Mouse (Mus musculus) limb, embryonic 11.5 days (tissue): ENCODE measurements around the gene Cyp2w1. TPM values are rescaled to one million over a fixed set of nuclear protein-coding genes. Genes with fewer than 3 reads are reported as not detected.

Source experiments
- ATAC-seq: fragments of 200-750 bp; cut with Nextera tagmentation; 2 replicates; pipeline ENCODE4 v1.8.0; 2017; ENCODE audit warnings: low read depth; ENCODE audit not compliant: insufficient number of reproducible peaks, low FRiP score, low TSS enrichment
- DNase-seq: peaks from one replicate; pipeline ENCODE4 v3.0.0-alpha.2; 2015; ENCODE audit warnings: low spot score
- H3K27ac ChIP-seq: fragments of 300-500 bp; sonication (generic); replicated peaks from 2 replicates; pipeline ENCODE4 v1.5.1; 2014; ENCODE audit warnings: low read depth, mild to moderate bottlenecking, low read length
- H3K27me3 ChIP-seq: fragments of 300-500 bp; sonication (generic); 2 replicates; pipeline ENCODE4 v1.6.1; 2014; ENCODE audit warnings: mild to moderate bottlenecking, low read length, mixed read lengths; ENCODE audit not compliant: control insufficient read depth, insufficient read depth
- H3K36me3 ChIP-seq: fragments of 300-500 bp; sonication (generic); 2 replicates; pipeline ENCODE4 v1.6.1; 2014; ENCODE audit warnings: mild to moderate bottlenecking, low read length, moderate library complexity, mixed read lengths; ENCODE audit not compliant: control insufficient read depth, insufficient read depth
- H3K4me1 ChIP-seq: fragments of 300-500 bp; sonication (generic); 2 replicates; pipeline ENCODE4 v1.6.1; 2014; ENCODE audit warnings: low read length, mixed read lengths; ENCODE audit not compliant: control insufficient read depth, insufficient read depth
- H3K4me2 ChIP-seq: fragments of 300-500 bp; sonication (generic); 2 replicates; pipeline ENCODE4 v1.6.1; 2014; ENCODE audit warnings: low read depth, mild to moderate bottlenecking, moderate library complexity; ENCODE audit not compliant: severe bottlenecking
- H3K4me3 ChIP-seq: fragments of 300-500 bp; sonication (generic); 2 replicates; pipeline ENCODE4 v1.5.1; 2014; ENCODE audit warnings: low read depth, low read length
- H3K9ac ChIP-seq: fragments of 300-500 bp; sonication (generic); 2 replicates; pipeline ENCODE4 v1.6.1; 2014; ENCODE audit warnings: mild to moderate bottlenecking, low read length
- H3K9me3 ChIP-seq: fragments of 300-500 bp; sonication (generic); 2 replicates; pipeline ENCODE4 v1.6.1; 2016; ENCODE audit warnings: low read length; ENCODE audit not compliant: control insufficient read depth
- WGBS: fragments of 180-500 bp; shearing (Covaris S2); extraction: QIAGEN DNeasy Blood & Tissue Kit; methylation state at CpG from one replicate; pipeline ENCODE4 v1.1.7; 2014; 5-methylcytosine and 5-hydroxymethylcytosine counted together
- polyA plus RNA-seq: library from polyadenylated mRNA; unstranded; fragments of >200 nt; fragmentation: Nextera tagmentation; extraction: Ambion mirVana; gene quantifications from 2 replicates; pipeline ENCODE4 v1.2.1, GENCODE M21; 2014

The Cyp2w1 gene
- polyA plus RNA-seq, 1 experiment from 2014 or later = not detected

GRCm38 (mm10) chr5:139379771-139380384 lies 27.5 kb downstream of the Cyp2w1 start:
- H3K27ac ChIP-seq = no peak overlapping the region
- peak; percentile 10; the same call in 1 of the 2 replicates for ATAC-seq
- WGBS = 28% methylated on average over 8 of the region's 8 CpGs

GRCm38 (mm10) chr5:139380385-139381248 lies 28.2 kb downstream of the Cyp2w1 start:
- H3K9me3 ChIP-seq = no peaks in the 10 kb centered on the region
- DNase-seq (peak; percentile 89), ATAC-seq (peak; percentile 76)
- no peak overlapping the region for H3K27ac ChIP-seq
- H3K9ac ChIP-seq = peak overlapping the region; percentile 52
- H3K4me1 ChIP-seq = peaks cover 7% of the 10 kb centered on the region; the same call in 1 of the 2 replicates
- WGBS = 2% methylated on average over 49 of the region's 73 CpGs
- no peaks in the 10 kb centered on the region for H3K36me3 ChIP-seq
- H3K4me3 ChIP-seq = peak overlapping the region; percentile 54
- H3K27me3 ChIP-seq = no peaks in the 10 kb centered on the region
- peak overlapping the region; percentile 81 for H3K4me2 ChIP-seq

More at GRCm38 (mm10) chr5:139379771-139380384, 27.5 kb downstream of the Cyp2w1 start:
- Histone ChIP-seq H3K4me1 (peaks cover 7% of the 10 kb centered on the region; the same call in 1 of the 2 replicates), H3K27me3 (no peaks in the 10 kb centered on the region), H3K36me3 (no peaks in the 10 kb centered on the region), H3K4me2 (peak overlapping the region; percentile 81), H3K4me3 (peak overlapping the region; percentile 54), H3K9ac (no peak overlapping the region), H3K9me3 (no peaks in the 10 kb centered on the region)
- no peak for DNase-seq

- Histone ChIP-seq H3K36me3 (no peaks in the 10 kb centered on the region), H3K27ac (no peak overlapping the region), H3K4me2 (peak overlapping the region; percentile 16; the same call in 1 of the 2 replicates), H3K9me3 (no peaks in the 10 kb centered on the region), H3K4me1 (peaks cover 7% of the 10 kb centered on the region; the same call in 1 of the 2 replicates), H3K27me3 (no peaks in the 10 kb centered on the region), H3K4me3 (no peak overlapping the region), H3K9ac (no peak overlapping the region)
- 84% methylated on average over 18 of the region's 18 CpGs for WGBS
- DNase-seq = no peak
- ATAC-seq = no peak
These were observed 29.4 kb downstream of the Cyp2w1 start for GRCm38 (mm10) chr5:139381586-139382513.

GRCm38 (mm10) chr5:139382760-139383159 lies 30.3 kb downstream of the Cyp2w1 start:
- no peak for ATAC-seq
- DNase-seq = no peak

GRCm38 (mm10) chr5:139383234-139383633 lies 30.8 kb downstream of the Cyp2w1 start:
- DNase-seq (no peak), ATAC-seq (no peak)
- Histone ChIP-seq H3K4me1 (peaks cover 19% of the 10 kb centered on the region), H3K4me3 (no peak overlapping the region), H3K36me3 (no peaks in the 10 kb centered on the region), H3K9ac (no peak overlapping the region), H3K27me3 (no peaks in the 10 kb centered on the region), H3K9me3 (no peaks in the 10 kb centered on the region), H3K27ac (no peak overlapping the region), H3K4me2 (no peak overlapping the region)
- 88% methylated on average over 9 of the region's 9 CpGs for WGBS

More at GRCm38 (mm10) chr5:139382760-139383159, 30.3 kb downstream of the Cyp2w1 start:
- H3K4me3 ChIP-seq = no peak overlapping the region
- H3K4me1 ChIP-seq = peaks cover 14% of the 10 kb centered on the region
- no peak overlapping the region for H3K27ac ChIP-seq
- no peaks in the 10 kb centered on the region for H3K36me3 ChIP-seq
- no peaks in the 10 kb centered on the region for H3K9me3 ChIP-seq
- WGBS = 74% methylated on average over 8 of the region's 8 CpGs
- no peak overlapping the region for H3K4me2 ChIP-seq
- no peaks in the 10 kb centered on the region for H3K27me3 ChIP-seq
- H3K9ac ChIP-seq = no peak overlapping the region

- ATAC-seq (no peak), DNase-seq (no peak)
- H3K9ac ChIP-seq = no peak overlapping the region
- H3K27ac ChIP-seq = no peak overlapping the region
- H3K4me2 ChIP-seq = no peak overlapping the region
- H3K27me3 ChIP-seq = no peaks in the 10 kb centered on the region
- WGBS = 73% methylated on average over 10 of the region's 10 CpGs
- peaks cover 25% of the 10 kb centered on the region for H3K4me1 ChIP-seq
- no peaks in the 10 kb centered on the region for H3K9me3 ChIP-seq
- H3K4me3 ChIP-seq = no peak overlapping the region
- no peaks in the 10 kb centered on the region for H3K36me3 ChIP-seq
These were observed 32.1 kb downstream of the Cyp2w1 start for GRCm38 (mm10) chr5:139384531-139384930.

- H3K27me3 ChIP-seq = no peaks in the 10 kb centered on the region
- ATAC-seq = no peak
- peaks cover 32% of the 10 kb centered on the region for H3K4me1 ChIP-seq
These were observed 33.6 kb downstream of the Cyp2w1 start for GRCm38 (mm10) chr5:139386047-139386446.

More at GRCm38 (mm10) chr5:139386047-139386446, 33.6 kb downstream of the Cyp2w1 start:
- no peak overlapping the region for H3K27ac ChIP-seq
- WGBS = 89% methylated on average over 5 of the region's 5 CpGs
- no peaks in the 10 kb centered on the region for H3K9me3 ChIP-seq
- H3K4me3 ChIP-seq = no peak overlapping the region
- no peaks in the 10 kb centered on the region for H3K36me3 ChIP-seq
- DNase-seq = no peak
- H3K4me2 ChIP-seq = no peak overlapping the region
- H3K9ac ChIP-seq = no peak overlapping the region
